Mouse (Mus musculus): Measurements from ENCODE around the gene Slc25a29. TPM values are rescaled to one million over a fixed set of nuclear protein-coding genes. Genes with fewer than 3 reads are reported as not detected.

Gene Slc25a29
- polyA plus RNA-seq, 1 experiment from 2014 or later, result 3.8 TPM

GRCm38 (mm10) chr12:108833408-108833807 is 2.3 kb downstream of the Slc25a29 start:
- no peak for DNase-seq (ENCODE audit: low spot score)
- Histone ChIP-seq H3K27me3 (ENCODE audit: control insufficient read depth, insufficient read depth, low read length) (no peaks in the 10 kb centered on the region), H3K4me3 (ENCODE audit: low read depth, low read length) (no peak overlapping the region), H3K4me1 (replicated peaks; ENCODE audit: control insufficient read depth, insufficient read depth) (peaks cover 6% of the 10 kb centered on the region), H3K9ac (ENCODE audit: low read length) (no peak overlapping the region), H3K9me3 (ENCODE audit: control insufficient read depth, low read length) (no peaks in the 10 kb centered on the region), H3K27ac (replicated peaks) (no peak overlapping the region), H3K36me3 (ENCODE audit: control insufficient read depth, insufficient read depth, low read length) (no peaks in the 10 kb centered on the region), H3K4me2 (replicated peaks; ENCODE audit: low read depth) (no peak overlapping the region)
- ATAC-seq (ENCODE audit: low FRiP score, low TSS enrichment), result no peak
- WGBS, result 83% methylated on average over 3 of the region's 3 CpGs
- TF ChIP-seq EP300 (optimal IDR thresholded peaks at IDR 0.05) (no peak), CTCF (IDR thresholded peaks at IDR 0.05; ENCODE audit: low read depth) (no peak)

- no peak for TF ChIP-seq CTCF (IDR thresholded peaks at IDR 0.05; ENCODE audit: low read depth)
- no peak for TF ChIP-seq EP300 (optimal IDR thresholded peaks at IDR 0.05)
- no peak overlapping the region for H3K4me2 ChIP-seq (replicated peaks; ENCODE audit: low read depth)
- peaks cover 4% of the 10 kb centered on the region for H3K4me1 ChIP-seq (replicated peaks; ENCODE audit: control insufficient read depth, insufficient read depth)
- no peaks in the 10 kb centered on the region for H3K36me3 ChIP-seq (ENCODE audit: control insufficient read depth, insufficient read depth, low read length)
- H3K4me3 ChIP-seq (ENCODE audit: low read depth, low read length), result no peak overlapping the region
- DNase-seq (ENCODE audit: low spot score) (no peak), ATAC-seq (ENCODE audit: low FRiP score, low TSS enrichment) (no peak)
- no peak overlapping the region for H3K27ac ChIP-seq (replicated peaks)
- no peaks in the 10 kb centered on the region for H3K27me3 ChIP-seq (ENCODE audit: control insufficient read depth, insufficient read depth, low read length)
- no peak overlapping the region for H3K9ac ChIP-seq (ENCODE audit: low read length)
- no peaks in the 10 kb centered on the region for H3K9me3 ChIP-seq (ENCODE audit: control insufficient read depth, low read length)
- WGBS, result 85% methylated on average over 8 of the region's 8 CpGs
Observed at GRCm38 (mm10) chr12:108832851-108833250, 2.8 kb downstream of the Slc25a29 start.

GRCm38 (mm10) chr12:108831966-108832643 is 3.6 kb downstream of the Slc25a29 start:
- no peak overlapping the region for H3K27ac ChIP-seq (replicated peaks)
- H3K9me3 ChIP-seq (ENCODE audit: control insufficient read depth, low read length), result no peaks in the 10 kb centered on the region
- ATAC-seq (ENCODE audit: low FRiP score, low TSS enrichment) (no peak), DNase-seq (ENCODE audit: low spot score) (no peak)
- no peaks in the 10 kb centered on the region for H3K36me3 ChIP-seq (ENCODE audit: control insufficient read depth, insufficient read depth, low read length)
- no peaks in the 10 kb centered on the region for H3K27me3 ChIP-seq (ENCODE audit: control insufficient read depth, insufficient read depth, low read length)
- no peak overlapping the region for H3K4me2 ChIP-seq (replicated peaks; ENCODE audit: low read depth)
- no peak overlapping the region for H3K9ac ChIP-seq (ENCODE audit: low read length)
- 62% methylated on average over 9 of the region's 9 CpGs for WGBS
- no peak for TF ChIP-seq EP300 (optimal IDR thresholded peaks at IDR 0.05)
- TF ChIP-seq CTCF (IDR thresholded peaks at IDR 0.05; ENCODE audit: low read depth), result no peak
- H3K4me3 ChIP-seq (ENCODE audit: low read depth, low read length), result no peak overlapping the region
- no peaks in the 10 kb centered on the region; the same call in none of the 2 replicates for H3K4me1 ChIP-seq (replicated peaks; ENCODE audit: control insufficient read depth, insufficient read depth)

- Histone ChIP-seq H3K9ac (ENCODE audit: low read length) (no peak overlapping the region), H3K9me3 (ENCODE audit: control insufficient read depth, low read length) (no peaks in the 10 kb centered on the region), H3K27ac (replicated peaks) (no peak overlapping the region), H3K4me1 (replicated peaks; ENCODE audit: control insufficient read depth, insufficient read depth) (no peaks in the 10 kb centered on the region), H3K27me3 (ENCODE audit: control insufficient read depth, insufficient read depth, low read length) (no peaks in the 10 kb centered on the region), H3K36me3 (ENCODE audit: control insufficient read depth, insufficient read depth, low read length) (no peaks in the 10 kb centered on the region), H3K4me2 (replicated peaks; ENCODE audit: low read depth) (no peak overlapping the region), H3K4me3 (ENCODE audit: low read depth, low read length) (no peak overlapping the region)
- no peak for DNase-seq (ENCODE audit: low spot score)
- WGBS, result 76% methylated on average over 6 of the region's 6 CpGs
- TF ChIP-seq EP300 (optimal IDR thresholded peaks at IDR 0.05) (no peak), CTCF (IDR thresholded peaks at IDR 0.05; ENCODE audit: low read depth) (no peak)
- ATAC-seq (ENCODE audit: low FRiP score, low TSS enrichment), result no peak
Observed at GRCm38 (mm10) chr12:108830358-108830757, 5.3 kb downstream of the Slc25a29 start.

GRCm38 (mm10) chr12:108829636-108830035 is 6.0 kb downstream of the Slc25a29 start:
- TF ChIP-seq EP300 (optimal IDR thresholded peaks at IDR 0.05) (no peak), CTCF (IDR thresholded peaks at IDR 0.05; ENCODE audit: low read depth) (no peak)
- H3K27me3 ChIP-seq (ENCODE audit: control insufficient read depth, insufficient read depth, low read length), result no peaks in the 10 kb centered on the region
- no peak overlapping the region for H3K9ac ChIP-seq (ENCODE audit: low read length)
- WGBS, result 58% methylated on average over 5 of the region's 5 CpGs
- DNase-seq (ENCODE audit: low spot score), result no peak
- H3K4me2 ChIP-seq (replicated peaks; ENCODE audit: low read depth), result no peak overlapping the region
- no peak overlapping the region for H3K27ac ChIP-seq (replicated peaks)
- H3K36me3 ChIP-seq (ENCODE audit: control insufficient read depth, insufficient read depth, low read length), result no peaks in the 10 kb centered on the region
- no peak overlapping the region for H3K4me3 ChIP-seq (ENCODE audit: low read depth, low read length)
- no peak for ATAC-seq (ENCODE audit: low FRiP score, low TSS enrichment)
- no peaks in the 10 kb centered on the region for H3K4me1 ChIP-seq (replicated peaks; ENCODE audit: control insufficient read depth, insufficient read depth)
- no peaks in the 10 kb centered on the region for H3K9me3 ChIP-seq (ENCODE audit: control insufficient read depth, low read length)

- WGBS, result 83% methylated on average over 6 of the region's 6 CpGs
- no peak overlapping the region for H3K27ac ChIP-seq (replicated peaks)
- no peaks in the 10 kb centered on the region for H3K36me3 ChIP-seq (ENCODE audit: control insufficient read depth, insufficient read depth, low read length)
- no peaks in the 10 kb centered on the region for H3K27me3 ChIP-seq (ENCODE audit: control insufficient read depth, insufficient read depth, low read length)
- no peaks in the 10 kb centered on the region for H3K4me1 ChIP-seq (replicated peaks; ENCODE audit: control insufficient read depth, insufficient read depth)
- no peak overlapping the region for H3K9ac ChIP-seq (ENCODE audit: low read length)
- no peak overlapping the region for H3K4me3 ChIP-seq (ENCODE audit: low read depth, low read length)
- TF ChIP-seq EP300 (optimal IDR thresholded peaks at IDR 0.05) (no peak), CTCF (IDR thresholded peaks at IDR 0.05; ENCODE audit: low read depth) (no peak)
- ATAC-seq (ENCODE audit: low FRiP score, low TSS enrichment) (no peak), DNase-seq (ENCODE audit: low spot score) (no peak)
- H3K4me2 ChIP-seq (replicated peaks; ENCODE audit: low read depth), result no peak overlapping the region
- H3K9me3 ChIP-seq (ENCODE audit: control insufficient read depth, low read length), result no peaks in the 10 kb centered on the region
Observed at GRCm38 (mm10) chr12:108827641-108828040, 8.0 kb downstream of the Slc25a29 start.

Data from stomach, postnatal 0 days (tissue).